ENCODE assay signal across 8 mouse cellular contexts in the genomic region with DNA sequence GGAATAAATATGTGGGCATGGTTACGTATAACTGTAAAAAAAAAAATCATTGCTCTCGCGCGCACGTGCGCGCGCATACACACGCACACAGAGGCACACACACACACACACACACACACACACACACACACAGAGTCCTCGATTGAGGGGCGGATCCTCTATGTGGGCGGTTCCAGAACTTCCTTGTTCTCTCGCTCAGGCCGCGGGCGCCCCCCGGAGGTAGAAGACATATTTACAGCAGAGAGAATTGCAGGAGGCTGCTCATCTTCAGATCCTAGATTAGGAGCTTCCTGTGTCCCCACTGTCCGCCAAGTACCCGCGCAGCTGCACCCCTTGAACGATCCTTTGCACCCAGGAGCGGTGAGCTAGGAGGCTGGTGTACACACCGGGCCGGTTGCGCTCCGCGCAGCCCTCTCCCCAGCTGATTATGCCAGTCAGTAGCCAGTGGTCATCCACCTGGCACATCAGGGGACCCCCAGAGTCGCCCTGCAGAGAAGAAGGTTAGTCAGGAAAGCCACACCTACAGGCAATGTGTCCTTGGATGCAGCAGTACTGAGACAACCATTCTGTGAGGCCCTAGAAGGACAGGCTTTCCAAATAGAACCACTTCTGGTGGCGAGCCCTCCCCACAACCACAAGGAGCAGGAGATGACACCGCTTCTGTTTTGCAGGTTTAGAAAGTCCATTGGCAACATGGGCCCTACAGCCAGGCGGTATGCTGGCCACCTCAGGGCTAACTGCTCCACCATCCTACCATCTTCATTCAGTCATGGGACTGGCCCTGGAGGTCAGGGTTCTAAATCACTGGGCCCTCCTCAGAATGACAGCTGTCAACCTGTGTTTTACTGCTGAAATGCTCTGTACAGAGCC. TPM values are rescaled to one million over a fixed set of nuclear protein-coding genes. Genes with fewer than 3 reads are reported as not detected.
DNase-seq lines count a peak whose midpoint lies in the region; ATAC-seq lines count a peak whose summit lies in the region.

No protein-coding gene starts in this region.

- H3K27me3 ChIP-seq in hindbrain, embryonic 13.5 days, result peaks cover 13% of the 10 kb centered on the region; the same call in 1 of the 2 replicates

- 9% methylated on average over 31 of the region's 31 CpGs for WGBS in hindbrain, embryonic 13.5 days

- H3K9ac ChIP-seq in hindbrain, embryonic 13.5 days, result peak overlapping the region; percentile 74

- peak; percentile 76 for ATAC-seq in hindbrain, embryonic 13.5 days (ENCODE audit: low FRiP score)

- peak overlapping the region; percentile 32 for H3K4me3 ChIP-seq in hindbrain, embryonic 13.5 days

- DNase-seq in MEL-GATA-1-ER (ENCODE audit: extremely low read depth, low read depth), result peak; percentile 81
- peak; percentile 85 for DNase-seq in cerebellum, adult 9-11 months
- DNase-seq in frontal cortex, postnatal 14 days (ENCODE audit: low spot score in 2 of 2), result peak; percentile 92 to 97
- peak; percentile 95 to 99 for DNase-seq in layer of hippocampus, postnatal 25 days (ENCODE audit: extremely low spot score in 1 of 2, low spot score in 1 of 2)
- peak; percentile 97 for DNase-seq in lung, postnatal 14 days
- peak; percentile 51 for DNase-seq in retina, adult 2 months (ENCODE audit: low read depth, low spot score)
- DNase-seq in thymus, postnatal 25 days, result peak; percentile 93

- no peaks in the 10 kb centered on the region for H3K36me3 ChIP-seq in hindbrain, embryonic 13.5 days

- no peaks in the 10 kb centered on the region for H3K9me3 ChIP-seq in hindbrain, embryonic 13.5 days

- peaks cover 9% of the 10 kb centered on the region for H3K4me1 ChIP-seq in hindbrain, embryonic 13.5 days (replicated peaks)

- H3K4me2 ChIP-seq in hindbrain, embryonic 13.5 days, result peak overlapping the region; percentile 60

- no peak overlapping the region for H3K27ac ChIP-seq in hindbrain, embryonic 13.5 days

RNA-seq across cellular contexts. Expression of a gene that starts 4.1 kb away (rescaled TPM):
- not detected in 2 replicates for polyA plus RNA-seq in hindbrain, embryonic 13.5 days (2015; fragmentation: Nextera tagmentation; extraction: Ambion mirVana)
- not detected for total RNA-seq in layer of hippocampus, postnatal 25 days (2021)

RNA-seq across cellular contexts. Expression of a gene that starts 13.4 kb away (rescaled TPM):
- polyA plus RNA-seq in hindbrain, embryonic 13.5 days (2015; fragmentation: Nextera tagmentation; extraction: Ambion mirVana), result not detected in 2 replicates
- total RNA-seq in layer of hippocampus, postnatal 25 days (2021), result under 1 TPM in 1 of 2 experiments, not detected in 1; 0.23 TPM

RNA-seq across cellular contexts. Expression of a gene that starts 38.7 kb away (rescaled TPM):
- polyA plus RNA-seq in hindbrain, embryonic 13.5 days (2015; fragmentation: Nextera tagmentation; extraction: Ambion mirVana), result not detected in 2 replicates
- not detected for total RNA-seq in layer of hippocampus, postnatal 25 days (2021)

RNA-seq across cellular contexts. Expression of a gene that starts 44.1 kb away (rescaled TPM):
- polyA plus RNA-seq in hindbrain, embryonic 13.5 days (2015; fragmentation: Nextera tagmentation; extraction: Ambion mirVana), result 0.26 and 0.48 TPM in 2 replicates
- not detected for total RNA-seq in layer of hippocampus, postnatal 25 days (2021)

RNA-seq across cellular contexts. Expression of a gene that starts 52.3 kb away (rescaled TPM):
- polyA plus RNA-seq in hindbrain, embryonic 13.5 days (2015; fragmentation: Nextera tagmentation; extraction: Ambion mirVana), result not detected in 2 replicates
- not detected for total RNA-seq in layer of hippocampus, postnatal 25 days (2021)
